Mouse (Mus musculus) MEL (cell line): ENCODE data around the gene Tmco4. TPM values are rescaled to one million over a fixed set of nuclear protein-coding genes. Genes with fewer than 3 reads are reported as not detected.

ENCODE experiments used
- DNase-seq: peaks from one replicate; pipeline ENCODE4 v3.0.0; 2011; ENCODE audit warnings: low read depth, low spot score
- H3K27ac ChIP-seq: 2 replicates; pipeline ENCODE4 v1.5.1; 2012; ENCODE audit warnings: low read depth, mild to moderate bottlenecking, control low read depth, low read length, moderate library complexity; ENCODE audit not compliant: control insufficient read depth
- H3K27me3 ChIP-seq, 2 experiments: fragments of 150-350 bp in 1 of 2; sonication (generic) in 1 of 2; 2 replicates each; pipeline ENCODE4 v1.6.1; 2012; ENCODE audit warnings: low read length in 2 of 2, mild to moderate bottlenecking in 2 of 2, improper control_type of control experiment in 1 of 2, moderate library complexity in 1 of 2; ENCODE audit not compliant: insufficient read depth in 2 of 2, control insufficient read depth in 1 of 2
- H3K36me3 ChIP-seq, 2 experiments: 2 replicates each; pipeline ENCODE4 v1.6.1; 2012 to 2014; ENCODE audit warnings: low read length in 2 of 2, improper control_type of control experiment in 1 of 2, inconsistent platforms in 1 of 2, mild to moderate bottlenecking in 1 of 2; ENCODE audit not compliant: insufficient read depth in 2 of 2, control insufficient read depth in 1 of 2
- H3K4me1 ChIP-seq, 2 experiments: fragments of 150-350 bp in 1 of 2; sonication (generic) in 1 of 2; 2 replicates each; pipeline ENCODE4 v1.6.1; 2012; ENCODE audit warnings: low read length in 2 of 2, improper control_type of control experiment in 1 of 2, mild to moderate bottlenecking in 1 of 2; ENCODE audit not compliant: insufficient read depth in 2 of 2, control insufficient read depth in 1 of 2
- H3K4me3 ChIP-seq, 2 experiments: fragments of 150-350 bp in 1 of 2; sonication (generic) in 1 of 2; 2 replicates each; pipeline ENCODE4 v1.5.1; 2012; ENCODE audit warnings: low read depth in 2 of 2, low read length in 2 of 2, mild to moderate bottlenecking in 2 of 2, moderate library complexity in 2 of 2, control low read depth in 1 of 2, improper control_type of control experiment in 1 of 2; ENCODE audit not compliant: control insufficient read depth in 1 of 2, insufficient read depth in 1 of 2
- H3K79me2 ChIP-seq: 2 replicates; pipeline ENCODE4 v1.6.1; 2012; ENCODE audit warnings: mild to moderate bottlenecking, low read length, moderate library complexity; ENCODE audit not compliant: control insufficient read depth, poor library complexity, insufficient read depth
- H3K9ac ChIP-seq: 2 replicates; pipeline ENCODE4 v1.6.1; 2012; ENCODE audit warnings: low read depth, mild to moderate bottlenecking, control low read depth, low read length, moderate library complexity; ENCODE audit not compliant: control insufficient read depth, poor library complexity, severe bottlenecking
- H3K9me3 ChIP-seq: fragments of 150-350 bp; sonication (generic); replicated peaks from 2 replicates; pipeline ENCODE4 v1.6.1; 2012; ENCODE audit warnings: mild to moderate bottlenecking, low read length, improper control_type of control experiment, moderate library complexity; ENCODE audit not compliant: insufficient read depth
- CHD1 ChIP-seq: IDR thresholded peaks from 2 replicates; pipeline ENCODE4 v1.6.1; 2012; ENCODE audit warnings: low read depth, mild to moderate bottlenecking, inconsistent platforms, low read length, improper control_type of control experiment
- CHD2 ChIP-seq: IDR thresholded peaks from 2 replicates; pipeline ENCODE4 v1.6.1; 2011; ENCODE audit warnings: low read length, improper control_type of control experiment
- E2F4 ChIP-seq: IDR thresholded peaks from 2 replicates; pipeline ENCODE4 v1.6.1; 2011; ENCODE audit warnings: low read depth, low read length, improper control_type of control experiment, borderline replicate concordance
- ELF1 ChIP-seq: IDR thresholded peaks from 2 replicates; pipeline ENCODE4 v1.6.1; 2014; ENCODE audit warnings: low read depth, mild to moderate bottlenecking, inconsistent platforms, low read length, improper control_type of control experiment, moderate library complexity
- EP300 ChIP-seq, 2 experiments: IDR thresholded peaks; 2 replicates each; pipeline ENCODE4 v1.6.1; 2011; ENCODE audit warnings: improper control_type of control experiment in 2 of 2, low read length in 2 of 2, low read depth in 1 of 2, mild to moderate bottlenecking in 1 of 2
- ETS1 ChIP-seq: IDR thresholded peaks from 2 replicates; pipeline ENCODE4 v1.6.1; 2012; ENCODE audit warnings: low read depth, mild to moderate bottlenecking, inconsistent platforms, low read length, improper control_type of control experiment, moderate library complexity
- GABPA ChIP-seq: IDR thresholded peaks from 2 replicates; pipeline ENCODE4 v1.6.1; 2012; ENCODE audit warnings: low read depth, mild to moderate bottlenecking, inconsistent platforms, low read length, improper control_type of control experiment, moderate library complexity
- GATA1 ChIP-seq: IDR thresholded peaks from 2 replicates; pipeline ENCODE4 v1.6.1; 2011; ENCODE audit warnings: low read depth, low read length, improper control_type of control experiment
- JUND ChIP-seq: IDR thresholded peaks from 2 replicates; pipeline ENCODE4 v1.6.1; 2011; ENCODE audit warnings: low read depth, mild to moderate bottlenecking, improper control_type of control experiment, low read length
- KAT2A ChIP-seq: conservative IDR thresholded peaks from 2 replicates; pipeline ENCODE4 v1.6.1; 2012; ENCODE audit warnings: low read depth, low read length, improper control_type of control experiment, inconsistent platforms
- MAFK ChIP-seq: IDR thresholded peaks from 2 replicates; pipeline ENCODE4 v1.6.1; 2011; ENCODE audit warnings: low read depth, mild to moderate bottlenecking, low read length, improper control_type of control experiment, borderline replicate concordance
- MAZ ChIP-seq: IDR thresholded peaks from 2 replicates; pipeline ENCODE4 v1.6.1; 2012; ENCODE audit warnings: low read depth, mild to moderate bottlenecking, inconsistent platforms, low read length, improper control_type of control experiment
- MXI1 ChIP-seq: IDR thresholded peaks from 2 replicates; pipeline ENCODE4 v1.6.1; 2011; ENCODE audit warnings: mild to moderate bottlenecking, low read depth, low read length, improper control_type of control experiment
- NELFE ChIP-seq: IDR thresholded peaks from 2 replicates; pipeline ENCODE4 v1.6.1; 2011; ENCODE audit warnings: low read depth, low read length, improper control_type of control experiment
- POLR2A ChIP-seq, 2 experiments: IDR thresholded peaks; 2 replicates each; pipeline ENCODE4 v1.6.1; 2011 to 2012; ENCODE audit warnings: low read length in 2 of 2, mild to moderate bottlenecking in 2 of 2, control low read depth in 1 of 2, improper control_type of control experiment in 1 of 2, low read depth in 1 of 2, moderate library complexity in 1 of 2; ENCODE audit not compliant: control insufficient read depth in 1 of 2, insufficient read depth in 1 of 2, poor library complexity in 1 of 2
- POLR2AphosphoS2 ChIP-seq: IDR thresholded peaks from 2 replicates; pipeline ENCODE4 v1.6.1; 2011; ENCODE audit warnings: low read length, improper control_type of control experiment
- SIN3A ChIP-seq: IDR thresholded peaks from 2 replicates; pipeline ENCODE4 v1.6.1; 2012; ENCODE audit warnings: low read length, improper control_type of control experiment, inconsistent platforms
- TAL1 ChIP-seq: IDR thresholded peaks from 2 replicates; pipeline ENCODE4 v1.6.1; 2012; ENCODE audit warnings: mild to moderate bottlenecking, inconsistent platforms, low read length, moderate library complexity, mixed read lengths
- TCF12 ChIP-seq: IDR thresholded peaks from 2 replicates; pipeline ENCODE4 v1.6.1; 2014; ENCODE audit warnings: low read depth, mild to moderate bottlenecking, inconsistent platforms, low read length, improper control_type of control experiment, moderate library complexity
- USF1 ChIP-seq: IDR thresholded peaks from 2 replicates; pipeline ENCODE4 v1.6.1; 2014; ENCODE audit warnings: low read depth, mild to moderate bottlenecking, inconsistent platforms, low read length, improper control_type of control experiment, moderate library complexity
- ZC3H11A ChIP-seq: IDR thresholded peaks from 2 replicates; pipeline ENCODE4 v1.6.1; 2012; ENCODE audit warnings: low read depth, mild to moderate bottlenecking, inconsistent platforms, low read length, improper control_type of control experiment
- polyA plus RNA-seq, 2 experiments: library from polyadenylated mRNA; stranded (reverse) in 1 of 2; unstranded in 1 of 2; fragments of >175 nt in 1 of 2; fragments of >200 nt in 1 of 2; gene quantifications; 2 replicates each; pipeline versions ENCODE4 v1.2.1 to v1.2.4; 2012; ENCODE audit warnings: low replicate concordance in 2 of 2, low read depth in 1 of 2; ENCODE audit not compliant: insufficient read length in 2 of 2, insufficient read depth in 1 of 2, missing spikeins in 1 of 2
- total RNA-seq: library from RNA; depleted of rRNA; stranded (reverse); fragments of 300-350 nt; gene quantifications from 2 replicates; pipeline ENCODE4 v1.2.3, GENCODE M21; 2012

Gene Tmco4
- total and polyA plus RNA-seq, 3 experiments, result 16.5 to 24.7 TPM; not detected in 1

- H3K27me3 ChIP-seq, result peaks cover 0 to 1% of the 10 kb centered on the region in 2 experiments; a peak in 1 of 4 replicates
- no peaks in the 10 kb centered on the region for H3K4me1 ChIP-seq
- no peak for DNase-seq
- H3K4me3 ChIP-seq, result no peak overlapping the region
- H3K9ac ChIP-seq, result no peak overlapping the region
- H3K79me2 ChIP-seq, result no peaks in the 10 kb centered on the region
- no peak for TF ChIP-seq KAT2A
- TF ChIP-seq E2F4, result no peak
- no peak for TF ChIP-seq CHD2
- no peak for TF ChIP-seq ZC3H11A
- TF ChIP-seq EP300 (IDR thresholded peaks at IDR 0.05; ENCODE audit: low read depth in 1 of 2, low read length in 2 of 2), result no peak
- TF ChIP-seq MXI1, result no peak
- H3K9me3 ChIP-seq, result no peaks in the 10 kb centered on the region
- no peaks in the 10 kb centered on the region for H3K36me3 ChIP-seq
- H3K27ac ChIP-seq, result no peak overlapping the region
Observed at GRCm38 (mm10) chr4:139086984-139087383, 114.3 kb downstream of the Tmco4 start.

- Histone ChIP-seq H3K4me3 (no peak overlapping the region), H3K27ac (no peak overlapping the region), H3K36me3 (no peaks in the 10 kb centered on the region), H3K4me1 (no peaks in the 10 kb centered on the region), H3K9me3 (no peaks in the 10 kb centered on the region), H3K9ac (no peak overlapping the region), H3K79me2 (no peaks in the 10 kb centered on the region), H3K27me3 (no peaks in the 10 kb centered on the region)
- DNase-seq, result no peak
- TF ChIP-seq ELF1 (no peak), KAT2A (no peak), MAFK (no peak), TAL1 (no peak), ZC3H11A (no peak), GABPA (no peak), MAZ (no peak), POLR2A (IDR thresholded peaks at IDR 0.05; ENCODE audit: control insufficient read depth in 1 of 2, insufficient read depth in 1 of 2, low read depth in 1 of 2, low read length in 2 of 2, poor library complexity in 1 of 2) (no peak), CHD1 (no peak), NELFE (no peak), TCF12 (no peak), EP300 (IDR thresholded peaks at IDR 0.05; ENCODE audit: low read depth in 1 of 2, low read length in 2 of 2) (no peak), USF1 (no peak), JUND (no peak), POLR2AphosphoS2 (no peak), GATA1 (no peak), ETS1 (no peak), SIN3A (no peak), E2F4 (no peak)
Observed at GRCm38 (mm10) chr4:139088982-139089671, 116.4 kb downstream of the Tmco4 start.
